Mouse (Mus musculus): ENCODE measurements around the gene Hcfc2. TPM values are rescaled to one million over a fixed set of nuclear protein-coding genes. Genes with fewer than 3 reads are reported as not detected.

Gene Hcfc2
- polyA plus RNA-seq, 1 experiment from 2014 or later: 38.3 TPM

DNA sequence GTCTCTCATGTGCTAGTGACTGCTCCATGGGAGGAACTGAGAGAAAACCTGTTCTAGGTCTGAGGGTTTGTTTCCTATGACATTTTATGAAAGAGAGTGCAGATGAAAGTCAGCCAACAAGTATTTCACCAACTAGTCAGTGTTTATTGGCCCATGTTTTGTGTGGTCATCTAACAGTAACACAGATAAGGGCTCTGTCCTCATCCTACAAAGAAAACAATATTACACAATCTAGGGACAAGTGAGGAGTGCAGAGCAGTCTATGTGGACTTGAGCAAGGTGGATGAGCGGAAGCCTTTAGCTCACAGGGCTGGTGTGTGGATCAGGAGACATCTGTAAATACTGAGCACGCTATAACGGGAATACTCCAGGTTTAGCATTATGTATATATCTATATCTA is 62.9 kb downstream of the Hcfc2 start:
- Histone ChIP-seq H3K9ac (ENCODE audit: low read length) (0 out of 2 replicates have a peak overlapping the region, but pooled peaks have one; percentile 1), H3K27me3 (replicated peaks; ENCODE audit: control insufficient read depth, insufficient read depth, low read length) (no peaks in the 10 kb centered on the region), H3K4me2 (ENCODE audit: low read length) (no peak overlapping the region), H3K9me3 (replicated peaks; ENCODE audit: control insufficient read depth, low read length) (no peaks in the 10 kb centered on the region), H3K4me1 (ENCODE audit: control insufficient read depth, insufficient read depth, low read length) (peaks cover 27% of the 10 kb centered on the region), H3K27ac (ENCODE audit: low read depth, low read length) (0 out of 2 replicates have a peak overlapping the region, but pooled peaks have one; percentile 14), H3K4me3 (ENCODE audit: low read depth, low read length) (no peak overlapping the region), H3K36me3 (ENCODE audit: control insufficient read depth, insufficient read depth, low read length) (peaks cover 68% of the 10 kb centered on the region)
- ATAC-seq: no peak
- WGBS: 97% methylated on average over 3 of the region's 3 CpGs
- no peak for DNase-seq (ENCODE audit: low spot score)

DNA sequence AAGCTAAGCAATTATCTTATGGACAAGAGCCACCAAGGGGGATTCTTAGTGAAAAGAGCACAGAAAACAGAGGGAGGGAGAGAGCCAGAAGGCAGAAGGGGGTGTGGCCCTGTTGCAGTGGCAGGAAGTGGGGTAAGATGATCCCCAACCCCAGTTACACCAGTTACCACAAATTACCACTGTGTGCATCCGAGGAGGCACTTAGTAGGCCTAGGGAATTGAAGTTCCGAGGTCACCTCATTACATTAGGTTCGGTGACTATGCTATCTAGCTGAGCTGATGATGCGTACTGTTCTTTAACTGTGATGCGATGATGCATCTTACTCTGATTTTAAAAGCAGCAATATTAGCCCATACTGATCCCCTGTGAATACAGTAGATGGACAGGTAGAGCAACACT is 63.7 kb downstream of the Hcfc2 start:
- Histone ChIP-seq H3K9me3 (replicated peaks; ENCODE audit: control insufficient read depth, low read length) (no peaks in the 10 kb centered on the region), H3K36me3 (ENCODE audit: control insufficient read depth, insufficient read depth, low read length) (peaks cover 60% of the 10 kb centered on the region), H3K4me1 (ENCODE audit: control insufficient read depth, insufficient read depth, low read length) (peaks cover 27% of the 10 kb centered on the region), H3K9ac (ENCODE audit: low read length) (no peak overlapping the region), H3K27ac (ENCODE audit: low read depth, low read length) (no peak overlapping the region), H3K4me3 (ENCODE audit: low read depth, low read length) (no peak overlapping the region), H3K27me3 (replicated peaks; ENCODE audit: control insufficient read depth, insufficient read depth, low read length) (no peaks in the 10 kb centered on the region), H3K4me2 (ENCODE audit: low read length) (peak overlapping the region; percentile 73)
- no peak for ATAC-seq
- 95% methylated on average over 5 of the region's 5 CpGs for WGBS
- DNase-seq (ENCODE audit: low spot score): no peak

DNA sequence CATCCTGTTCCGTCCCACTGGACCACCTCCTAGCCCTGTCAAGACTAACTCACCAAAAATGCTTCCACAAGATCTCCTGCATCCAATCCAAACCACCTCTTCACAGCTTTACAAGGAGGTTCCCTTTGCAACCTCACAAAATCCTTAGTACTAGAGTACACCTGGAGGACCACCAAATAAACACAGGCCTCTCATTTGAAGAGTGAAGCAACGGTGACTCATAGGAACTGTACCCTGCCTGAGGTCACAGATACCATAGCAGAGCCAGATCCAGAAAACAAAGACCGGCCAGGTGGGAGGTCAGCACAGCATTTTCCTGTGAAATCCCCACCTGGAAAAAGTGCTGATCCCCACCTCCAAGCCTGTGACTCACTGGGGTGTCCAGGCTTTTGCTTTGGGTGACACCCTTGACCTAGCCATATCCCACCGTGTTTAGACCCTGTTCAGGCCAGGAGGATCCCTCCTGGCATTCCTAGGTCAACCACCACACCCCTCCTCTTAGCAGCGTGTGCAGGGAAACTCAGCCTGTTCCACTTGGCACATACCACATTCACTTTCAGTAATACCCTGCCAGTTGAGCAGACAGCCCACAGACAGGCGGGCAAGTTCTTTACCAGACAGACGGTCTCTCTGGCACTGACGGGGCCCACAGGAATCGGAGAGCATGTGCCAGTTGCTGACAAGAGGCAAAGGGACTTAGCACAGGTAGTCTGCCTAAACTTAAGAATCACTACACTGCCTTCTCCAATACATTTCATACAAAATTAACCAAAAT is 65.3 kb downstream of the Hcfc2 start:
- Histone ChIP-seq H3K4me1 (ENCODE audit: control insufficient read depth, insufficient read depth, low read length) (peaks cover 27% of the 10 kb centered on the region), H3K4me3 (ENCODE audit: low read depth, low read length) (peak overlapping the region; percentile 17), H3K27me3 (replicated peaks; ENCODE audit: control insufficient read depth, insufficient read depth, low read length) (no peaks in the 10 kb centered on the region), H3K9me3 (replicated peaks; ENCODE audit: control insufficient read depth, low read length) (no peaks in the 10 kb centered on the region), H3K36me3 (ENCODE audit: control insufficient read depth, insufficient read depth, low read length) (peaks cover 46% of the 10 kb centered on the region), H3K27ac (ENCODE audit: low read depth, low read length) (no peak overlapping the region), H3K9ac (ENCODE audit: low read length) (peak overlapping the region; percentile 43), H3K4me2 (ENCODE audit: low read length) (peak overlapping the region; percentile 73)
- WGBS: 63% methylated on average over 9 of the region's 9 CpGs
- DNase-seq (ENCODE audit: low spot score) (peak; percentile 66), ATAC-seq (no peak)

DNA sequence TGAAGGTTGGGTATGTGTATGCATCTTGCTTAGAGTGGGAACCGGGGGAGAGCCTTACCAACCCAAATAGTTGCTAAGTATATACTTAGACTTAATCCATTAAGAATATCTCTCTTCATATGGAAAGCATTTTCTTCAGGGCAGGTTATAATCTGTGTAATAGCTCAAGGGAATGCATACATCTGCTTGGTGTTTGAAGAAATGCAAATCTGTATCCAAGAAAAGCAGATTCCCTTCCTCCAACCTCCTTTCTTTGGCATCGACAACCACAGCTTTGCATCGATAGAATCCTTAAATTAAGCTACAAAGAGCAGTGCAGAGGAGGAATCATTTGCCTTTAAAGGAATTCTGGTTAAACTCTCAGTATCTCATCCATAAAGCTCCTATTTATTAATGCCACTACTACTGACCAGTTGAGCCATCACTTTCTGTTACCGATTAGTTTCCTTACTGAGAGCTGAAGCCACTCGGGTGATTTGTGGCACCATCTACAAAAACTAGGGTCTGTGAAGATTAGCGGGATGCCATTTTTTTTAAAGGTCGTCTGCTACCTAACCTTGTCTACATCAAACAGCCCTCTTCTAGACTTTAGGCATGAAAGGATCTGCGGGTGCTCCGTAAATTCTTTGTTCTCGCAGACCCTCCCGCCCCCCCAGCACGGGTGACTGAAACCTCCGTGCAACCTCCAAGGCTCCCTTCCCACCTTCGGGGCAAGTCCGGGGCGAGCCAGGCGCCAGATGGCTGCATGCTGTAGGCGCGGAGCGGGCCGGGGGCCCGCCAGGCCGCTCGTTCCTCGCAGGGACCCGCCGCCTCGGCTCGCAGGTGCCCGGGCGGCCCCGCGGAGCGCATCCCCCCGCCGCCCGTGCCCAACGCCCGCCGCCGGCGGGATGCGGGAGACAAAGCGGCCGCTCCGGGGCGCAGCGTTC is 67.1 kb downstream of the Hcfc2 start:
- DNase-seq (ENCODE audit: low spot score) (peak; percentile 60), ATAC-seq (peak; percentile 22)
- Histone ChIP-seq H3K36me3 (ENCODE audit: control insufficient read depth, insufficient read depth, low read length) (peaks cover 29% of the 10 kb centered on the region), H3K9ac (ENCODE audit: low read length) (peak overlapping the region; percentile 100), H3K4me3 (ENCODE audit: low read depth, low read length) (peak overlapping the region; percentile 91), H3K9me3 (replicated peaks; ENCODE audit: control insufficient read depth, low read length) (no peaks in the 10 kb centered on the region), H3K4me2 (ENCODE audit: low read length) (peak overlapping the region; percentile 73), H3K27me3 (replicated peaks; ENCODE audit: control insufficient read depth, insufficient read depth, low read length) (no peaks in the 10 kb centered on the region), H3K4me1 (ENCODE audit: control insufficient read depth, insufficient read depth, low read length) (peaks cover 20% of the 10 kb centered on the region), H3K27ac (ENCODE audit: low read depth, low read length) (peak overlapping the region; percentile 100)
- under 1% methylated on average over 46 of the region's 48 CpGs for WGBS

DNA sequence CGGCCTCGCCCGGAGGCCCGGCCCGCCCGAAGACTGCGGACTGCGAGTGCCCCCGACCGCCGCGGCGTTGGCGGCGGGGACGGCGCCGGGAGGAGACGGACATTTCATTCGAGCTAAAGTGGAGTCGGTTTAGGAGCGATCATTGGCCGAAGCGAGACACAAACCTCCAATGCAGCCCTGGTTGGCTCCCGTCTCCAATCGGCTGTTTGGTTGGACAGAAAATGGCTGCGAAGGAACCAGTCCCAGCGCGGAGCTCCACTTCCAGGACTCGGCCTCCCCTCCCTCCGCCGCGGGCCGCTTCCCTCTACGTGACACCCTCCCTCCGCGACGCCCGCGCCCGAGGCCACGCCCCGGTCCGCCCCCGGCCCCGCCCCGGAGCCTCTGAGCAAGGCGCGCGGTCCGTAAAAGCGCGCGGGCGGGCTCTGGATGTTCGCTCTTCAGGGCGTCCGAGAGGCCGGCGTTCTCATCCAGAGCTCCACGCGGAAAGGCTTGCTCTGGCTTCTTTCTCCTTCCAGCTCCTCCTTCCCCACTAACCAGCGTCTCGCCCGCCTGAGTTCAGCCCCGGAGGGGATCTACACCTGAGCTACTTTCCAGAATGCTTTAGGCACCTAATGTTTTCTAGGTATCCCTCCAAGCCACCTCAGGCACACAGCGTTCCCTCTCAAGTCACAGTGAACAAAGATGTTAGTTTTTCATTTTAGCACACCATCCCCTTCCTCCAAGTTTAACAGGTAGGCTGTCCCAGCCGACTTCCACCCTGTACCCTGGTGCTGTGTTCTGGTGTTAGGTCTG is 68.1 kb downstream of the Hcfc2 start, which contains the start of gene Nfyb:
Gene Nfyb (minus strand): TSS at position 305 of the 792 bp plus-strand sequence.
- no peaks in the 10 kb centered on the region for H3K9me3 ChIP-seq (replicated peaks; ENCODE audit: control insufficient read depth, low read length)
- H3K27ac ChIP-seq (ENCODE audit: low read depth, low read length): peak within 1 kb of the TSS; percentile 100
- peak within 1 kb of the TSS; percentile 73 for H3K4me2 ChIP-seq (ENCODE audit: low read length)
- peaks cover 18% of the 10 kb centered on the region for H3K36me3 ChIP-seq (ENCODE audit: control insufficient read depth, insufficient read depth, low read length)
- peaks cover 17% of the 10 kb centered on the region for H3K4me1 ChIP-seq (ENCODE audit: control insufficient read depth, insufficient read depth, low read length)
- DNase-seq (ENCODE audit: low spot score) (peak; percentile 99), ATAC-seq (peak; percentile 95)
- peak within 1 kb of the TSS; percentile 91 for H3K4me3 ChIP-seq (ENCODE audit: low read depth, low read length)
- H3K9ac ChIP-seq (ENCODE audit: low read length): peak within 1 kb of the TSS; percentile 100
- no peaks in the 10 kb centered on the region for H3K27me3 ChIP-seq (replicated peaks; ENCODE audit: control insufficient read depth, insufficient read depth, low read length)
- under 1% methylated on average over 64 of the region's 68 CpGs for WGBS

DNA sequence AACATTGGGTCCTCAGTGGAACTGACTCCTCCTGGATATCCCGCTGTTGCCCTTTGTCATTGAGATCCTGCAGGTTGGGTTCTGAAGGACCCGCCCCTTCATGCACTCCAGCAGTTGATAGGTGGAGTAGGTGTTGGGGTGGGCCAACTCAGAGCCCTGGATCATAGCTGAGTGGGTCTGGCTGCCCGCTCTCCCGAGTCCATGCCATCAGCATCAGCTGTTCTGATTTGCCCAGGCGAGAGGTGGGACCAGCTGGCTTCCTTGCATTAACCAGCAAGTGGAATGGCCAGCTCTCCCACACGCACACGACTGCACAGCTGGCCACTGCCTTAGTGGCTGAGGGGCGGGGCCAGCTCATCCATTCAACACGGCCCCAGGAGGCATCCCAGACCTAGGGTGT is 72.9 kb downstream of the Hcfc2 start:
- Histone ChIP-seq H3K4me3 (ENCODE audit: low read depth, low read length) (no peak overlapping the region), H3K9me3 (replicated peaks; ENCODE audit: control insufficient read depth, low read length) (no peaks in the 10 kb centered on the region), H3K27ac (ENCODE audit: low read depth, low read length) (no peak overlapping the region), H3K27me3 (replicated peaks; ENCODE audit: control insufficient read depth, insufficient read depth, low read length) (no peaks in the 10 kb centered on the region), H3K4me2 (ENCODE audit: low read length) (no peak overlapping the region), H3K9ac (ENCODE audit: low read length) (no peak overlapping the region), H3K4me1 (ENCODE audit: control insufficient read depth, insufficient read depth, low read length) (no peaks in the 10 kb centered on the region; the same call in 1 of the 2 replicates), H3K36me3 (ENCODE audit: control insufficient read depth, insufficient read depth, low read length) (no peaks in the 10 kb centered on the region)
- 24% methylated on average over 9 of the region's 9 CpGs for WGBS
- DNase-seq (ENCODE audit: low spot score): no peak
- ATAC-seq: no peak

DNA sequence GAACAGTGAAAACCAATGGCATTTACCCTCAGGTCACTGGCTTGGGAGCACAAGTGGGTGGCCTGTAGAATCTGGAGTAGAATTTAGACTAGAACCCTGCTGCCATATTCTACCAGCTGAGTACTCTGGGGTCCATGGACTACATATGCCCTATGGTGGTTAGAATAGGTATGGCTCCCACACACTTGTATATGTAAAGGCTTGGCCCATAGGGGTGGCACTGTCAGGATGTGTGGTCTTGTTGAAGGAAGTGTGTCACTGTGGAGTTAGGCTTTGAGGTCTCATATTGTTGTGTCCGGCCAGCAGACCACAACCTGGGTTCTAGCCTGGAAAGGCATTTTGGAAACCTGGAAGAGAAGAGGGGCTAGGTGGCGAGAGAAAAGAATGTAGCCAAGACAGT is 74.8 kb downstream of the Hcfc2 start:
- Histone ChIP-seq H3K4me1 (ENCODE audit: control insufficient read depth, insufficient read depth, low read length) (no peaks in the 10 kb centered on the region), H3K4me2 (ENCODE audit: low read length) (no peak overlapping the region), H3K27me3 (replicated peaks; ENCODE audit: control insufficient read depth, insufficient read depth, low read length) (no peaks in the 10 kb centered on the region), H3K27ac (ENCODE audit: low read depth, low read length) (no peak overlapping the region), H3K9me3 (replicated peaks; ENCODE audit: control insufficient read depth, low read length) (no peaks in the 10 kb centered on the region), H3K9ac (ENCODE audit: low read length) (no peak overlapping the region), H3K4me3 (ENCODE audit: low read depth, low read length) (no peak overlapping the region), H3K36me3 (ENCODE audit: control insufficient read depth, insufficient read depth, low read length) (no peaks in the 10 kb centered on the region)
- WGBS: 88% methylated on average over 2 of the region's 2 CpGs
- no peak for DNase-seq (ENCODE audit: low spot score)
- no peak for ATAC-seq

DNA sequence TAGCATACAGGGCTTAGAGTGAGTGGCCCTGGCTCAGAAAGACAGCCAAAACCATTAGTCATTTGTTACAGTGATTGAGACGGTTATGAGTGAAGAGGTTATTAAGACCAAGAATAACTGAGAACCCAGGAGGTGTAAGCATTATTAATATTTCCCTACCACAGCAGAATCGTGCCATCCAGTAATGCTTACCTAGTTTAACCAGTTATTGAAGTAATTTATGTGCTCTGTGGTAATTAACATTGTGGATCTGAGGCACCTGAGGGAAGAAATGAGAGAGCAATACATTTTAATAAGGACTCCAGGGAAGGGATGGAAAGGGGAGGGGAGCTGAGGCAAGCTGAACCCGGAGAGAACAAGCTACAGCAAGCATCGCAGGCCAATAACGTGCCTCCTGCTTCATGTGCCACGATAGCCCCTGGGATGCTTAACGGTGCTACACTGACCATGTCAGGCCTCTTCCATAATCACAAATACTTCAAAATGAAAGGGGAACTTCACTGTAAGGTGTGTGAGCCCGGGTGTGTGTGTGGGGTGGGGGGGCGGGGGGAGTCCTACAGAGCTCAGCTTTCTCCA is 75.7 kb downstream of the Hcfc2 start:
- Histone ChIP-seq H3K27ac (ENCODE audit: low read depth, low read length) (no peak overlapping the region), H3K36me3 (ENCODE audit: control insufficient read depth, insufficient read depth, low read length) (no peaks in the 10 kb centered on the region), H3K9ac (ENCODE audit: low read length) (no peak overlapping the region), H3K9me3 (replicated peaks; ENCODE audit: control insufficient read depth, low read length) (no peaks in the 10 kb centered on the region), H3K4me2 (ENCODE audit: low read length) (no peak overlapping the region), H3K27me3 (replicated peaks; ENCODE audit: control insufficient read depth, insufficient read depth, low read length) (no peaks in the 10 kb centered on the region), H3K4me1 (ENCODE audit: control insufficient read depth, insufficient read depth, low read length) (no peaks in the 10 kb centered on the region), H3K4me3 (ENCODE audit: low read depth, low read length) (no peak overlapping the region)
- 81% methylated on average over 9 of the region's 9 CpGs for WGBS
- no peak for DNase-seq (ENCODE audit: low spot score)
- ATAC-seq: no peak
